Mouse (Mus musculus) heart, embryonic 15.5 days (tissue): ENCODE measurements around the gene Plcb4. TPM values are rescaled to one million over a fixed set of nuclear protein-coding genes. Genes with fewer than 3 reads are reported as not detected.
"Not testable (repeated sequence)": the region's sequence is repeated elsewhere in the genome, so short reads cannot be mapped to it uniquely, and the experiment has no call there.

Experiments used
- ATAC-seq: fragments of 200-750 bp; cut with Nextera tagmentation; replicated peaks from 2 replicates; pipeline ENCODE4 v1.8.0; 2017; ENCODE audit warnings: low read depth, moderate TSS enrichment; ENCODE audit not compliant: insufficient number of reproducible peaks, insufficient read depth, low FRiP score
- H3K27ac ChIP-seq: fragments of 300-500 bp; sonication (generic); 2 replicates; pipeline ENCODE4 v1.5.1; 2015; ENCODE audit warnings: mild to moderate bottlenecking, inconsistent platforms
- H3K27me3 ChIP-seq: fragments of 300-500 bp; sonication (generic); 2 replicates; pipeline ENCODE4 v1.6.1; 2015; ENCODE audit warnings: inconsistent platforms
- H3K36me3 ChIP-seq: fragments of 300-500 bp; sonication (generic); 2 replicates; pipeline ENCODE4 v1.6.1; 2015; ENCODE audit warnings: mild to moderate bottlenecking, inconsistent platforms
- H3K4me1 ChIP-seq: fragments of 300-500 bp; sonication (generic); replicated peaks from 2 replicates; pipeline ENCODE4 v1.6.1; 2015; ENCODE audit warnings: inconsistent platforms
- H3K4me2 ChIP-seq: fragments of 300-500 bp; sonication (generic); 2 replicates; pipeline ENCODE4 v1.6.1; 2015; ENCODE audit warnings: inconsistent platforms, mild to moderate bottlenecking, moderate library complexity
- H3K4me3 ChIP-seq: fragments of 300-500 bp; sonication (generic); 2 replicates; pipeline ENCODE4 v1.5.1; 2015; ENCODE audit warnings: mild to moderate bottlenecking, inconsistent platforms
- H3K9ac ChIP-seq: fragments of 300-500 bp; sonication (generic); 2 replicates; pipeline ENCODE4 v1.6.1; 2015; ENCODE audit warnings: mild to moderate bottlenecking, inconsistent platforms
- H3K9me3 ChIP-seq: fragments of 300-500 bp; sonication (generic); replicated peaks from 2 replicates; pipeline ENCODE4 v1.6.1; 2016; ENCODE audit warnings: inconsistent platforms
- whole genome bisulfite sequencing: fragments of 180-500 bp; shearing (Covaris S2); methylation state at CpG from one replicate; pipeline ENCODE4 v1.1.7; 2015; ENCODE audit warnings: mixed read lengths; 5-methylcytosine and 5-hydroxymethylcytosine counted together
- polyA plus RNA-seq: library from polyadenylated mRNA; unstranded; fragments of >200 nt; fragmentation: Nextera tagmentation; extraction: Ambion mirVana; gene quantifications from 2 replicates; pipeline ENCODE4 v1.2.1, GENCODE M21; 2015

Plcb4 gene
- polyA plus RNA-seq, 1 experiment from 2014 or later = 38.8 TPM

DNA sequence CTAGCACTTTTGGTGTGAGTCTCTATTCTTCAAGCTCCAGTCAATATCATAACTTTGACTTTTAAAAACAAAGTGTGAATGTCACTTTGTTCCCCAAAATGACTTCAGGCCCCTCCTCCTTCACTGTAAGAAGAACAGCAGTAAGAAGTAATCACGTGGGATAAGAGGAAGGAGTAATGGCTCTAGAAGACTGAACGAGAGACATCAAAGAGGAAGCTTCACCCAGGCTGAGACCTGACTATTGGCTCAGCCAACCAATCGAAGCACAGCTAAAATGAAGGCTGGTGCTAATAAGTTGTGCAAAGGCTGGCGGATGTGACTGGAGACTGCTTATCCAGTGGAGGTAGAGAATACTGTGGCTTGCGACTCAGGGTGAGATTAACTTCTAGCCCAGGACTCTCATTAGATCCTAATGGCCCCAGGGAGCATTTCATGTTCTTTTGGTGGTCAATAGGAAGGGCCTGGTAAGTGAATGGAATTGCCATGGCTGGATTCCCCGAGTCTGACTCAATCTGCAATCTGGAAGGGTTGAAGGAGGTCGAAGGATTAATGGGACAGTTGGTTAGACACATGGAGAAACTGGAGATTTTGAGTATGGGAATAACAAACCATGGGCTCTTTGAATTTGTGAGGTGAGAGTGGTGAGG, 225.8 kb downstream of the Plcb4 start:
- Histone ChIP-seq H3K36me3 (no peaks in the 10 kb centered on the region), H3K27ac (no peak overlapping the region), H3K4me2 (no peak overlapping the region), H3K9me3 (no peaks in the 10 kb centered on the region), H3K4me3 (no peak overlapping the region), H3K4me1 (peaks cover 34% of the 10 kb centered on the region), H3K27me3 (no peaks in the 10 kb centered on the region), H3K9ac (no peak overlapping the region)
- 80% methylated on average over 7 of the region's 7 CpGs for WGBS
- ATAC-seq = no peak

GRCm38 (mm10) chr2:135885607-135886006, 226.8 kb downstream of the Plcb4 start:
- no peak for ATAC-seq
- Histone ChIP-seq H3K4me1 (peaks cover 25% of the 10 kb centered on the region), H3K36me3 (no peaks in the 10 kb centered on the region), H3K27me3 (no peaks in the 10 kb centered on the region), H3K4me2 (no peak overlapping the region), H3K4me3 (no peak overlapping the region), H3K9me3 (no peaks in the 10 kb centered on the region), H3K9ac (no peak overlapping the region), H3K27ac (no peak overlapping the region)
- WGBS = 41% methylated on average over 6 of the region's 6 CpGs

- no peak for ATAC-seq
- whole genome bisulfite sequencing = 66% methylated on average over 9 of the region's 9 CpGs
These were observed 227.4 kb downstream of the Plcb4 start for GRCm38 (mm10) chr2:135886081-135886679.

GRCm38 (mm10) chr2:135887805-135888204, 229.0 kb downstream of the Plcb4 start:
- Histone ChIP-seq H3K27ac (no peak overlapping the region), H3K27me3 (no peaks in the 10 kb centered on the region), H3K4me3 (no peak overlapping the region), H3K4me1 (peaks cover 25% of the 10 kb centered on the region), H3K9ac (no peak overlapping the region), H3K9me3 (no peaks in the 10 kb centered on the region), H3K4me2 (no peak overlapping the region), H3K36me3 (no peaks in the 10 kb centered on the region)
- no peak for ATAC-seq
- WGBS = 58% methylated on average over 2 of the region's 2 CpGs

More at GRCm38 (mm10) chr2:135886081-135886679, 227.4 kb downstream of the Plcb4 start:
- no peak overlapping the region for H3K4me3 ChIP-seq
- H3K27ac ChIP-seq = no peak overlapping the region
- no peaks in the 10 kb centered on the region for H3K9me3 ChIP-seq
- no peaks in the 10 kb centered on the region for H3K27me3 ChIP-seq
- H3K4me2 ChIP-seq = no peak overlapping the region
- peaks cover 25% of the 10 kb centered on the region for H3K4me1 ChIP-seq
- no peaks in the 10 kb centered on the region for H3K36me3 ChIP-seq
- no peak overlapping the region for H3K9ac ChIP-seq

DNA sequence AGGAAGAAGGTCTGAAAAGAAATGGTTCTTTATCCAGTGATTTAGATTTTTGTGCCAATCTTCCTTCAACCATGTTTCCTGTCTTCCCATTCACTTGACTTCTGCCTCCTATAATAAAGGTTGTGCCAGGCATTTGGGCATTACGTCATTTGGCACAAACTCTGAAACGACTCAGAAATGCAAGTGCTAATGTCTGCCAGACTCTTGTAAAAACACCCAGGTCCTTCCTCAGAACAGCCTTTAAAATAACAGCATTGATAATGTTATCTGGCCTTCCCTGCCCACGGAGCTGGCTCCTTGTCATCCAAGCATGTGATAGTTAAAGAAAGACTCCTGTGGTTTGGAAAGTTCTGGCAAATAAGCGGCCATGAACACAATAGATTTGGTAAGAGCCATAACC, 229.4 kb downstream of the Plcb4 start:
- Histone ChIP-seq H3K36me3 (no peaks in the 10 kb centered on the region), H3K27me3 (no peaks in the 10 kb centered on the region), H3K9ac (no peak overlapping the region), H3K27ac (peak overlapping the region; percentile 23), H3K4me3 (no peak overlapping the region), H3K9me3 (no peaks in the 10 kb centered on the region), H3K4me1 (peaks cover 25% of the 10 kb centered on the region), H3K4me2 (no peak overlapping the region)
- peak; percentile 41; the same call in 1 of the 2 replicates for ATAC-seq
- WGBS = 24% methylated on average over 4 of the region's 4 CpGs

- H3K4me3 ChIP-seq = no peak overlapping the region
- H3K4me2 ChIP-seq = no peak overlapping the region
- no peaks in the 10 kb centered on the region for H3K27me3 ChIP-seq
- H3K36me3 ChIP-seq = no peaks in the 10 kb centered on the region
- H3K4me1 ChIP-seq = peaks cover 29% of the 10 kb centered on the region
- ATAC-seq = no peak
- WGBS = 82% methylated on average over 10 of the region's 10 CpGs
- peak overlapping the region; percentile 23 for H3K27ac ChIP-seq
- H3K9me3 ChIP-seq = no peaks in the 10 kb centered on the region
- H3K9ac ChIP-seq = no peak overlapping the region
These were observed 230.0 kb downstream of the Plcb4 start for GRCm38 (mm10) chr2:135888767-135889166.

DNA sequence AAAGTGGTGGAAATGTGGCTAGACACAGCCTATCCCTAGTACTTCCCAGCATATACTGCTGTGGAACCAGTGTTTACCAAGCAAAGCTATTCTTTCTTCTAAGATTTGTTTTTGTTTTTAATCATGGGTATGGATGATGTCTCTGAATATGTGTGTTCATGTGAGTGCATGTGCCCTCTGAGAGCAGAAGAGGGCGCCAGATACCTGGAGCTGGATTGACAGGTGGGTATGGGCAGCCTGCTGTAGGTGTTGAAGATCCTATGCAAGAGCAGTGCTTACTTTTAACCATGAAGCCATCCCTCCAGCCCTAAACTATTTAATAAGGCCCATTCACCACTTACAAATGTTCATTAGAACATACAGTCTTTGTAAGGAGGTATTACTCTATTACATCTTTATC, 231.3 kb downstream of the Plcb4 start:
- no peaks in the 10 kb centered on the region for H3K27me3 ChIP-seq
- no peak overlapping the region for H3K4me3 ChIP-seq
- no peak for ATAC-seq
- H3K27ac ChIP-seq = no peak overlapping the region
- no peaks in the 10 kb centered on the region for H3K36me3 ChIP-seq
- 89% methylated on average over 1 of the region's 1 CpGs for WGBS
- no peak overlapping the region for H3K9ac ChIP-seq
- H3K9me3 ChIP-seq = no peaks in the 10 kb centered on the region
- H3K4me1 ChIP-seq = peaks cover 33% of the 10 kb centered on the region
- H3K4me2 ChIP-seq = no peak overlapping the region

DNA sequence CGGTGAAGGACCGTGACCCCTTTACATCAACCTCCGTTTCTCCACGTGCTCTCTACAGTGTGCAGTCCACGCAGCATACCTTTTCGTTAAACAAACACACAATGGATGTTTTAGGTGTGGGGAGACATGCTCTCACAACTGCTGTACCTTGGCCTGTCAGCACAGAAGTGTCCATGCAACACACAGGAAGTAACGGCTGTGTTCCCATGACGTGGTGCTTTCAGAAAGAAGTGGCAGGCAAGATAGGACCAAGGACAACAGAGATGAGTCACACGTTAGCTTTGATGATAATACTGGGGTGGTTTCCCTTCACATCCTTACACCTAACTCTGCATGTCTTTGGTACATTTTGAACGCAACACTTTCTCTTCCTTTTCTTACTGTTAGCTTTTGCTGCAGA, 232.3 kb downstream of the Plcb4 start:
- no peak overlapping the region for H3K9ac ChIP-seq
- no peaks in the 10 kb centered on the region for H3K9me3 ChIP-seq
- 68% methylated on average over 10 of the region's 10 CpGs for WGBS
- H3K27ac ChIP-seq = no peak overlapping the region
- no peak for ATAC-seq
- H3K4me1 ChIP-seq = peaks cover 33% of the 10 kb centered on the region
- no peak overlapping the region for H3K4me2 ChIP-seq
- no peaks in the 10 kb centered on the region for H3K36me3 ChIP-seq
- no peaks in the 10 kb centered on the region for H3K27me3 ChIP-seq
- H3K4me3 ChIP-seq = no peak overlapping the region

DNA sequence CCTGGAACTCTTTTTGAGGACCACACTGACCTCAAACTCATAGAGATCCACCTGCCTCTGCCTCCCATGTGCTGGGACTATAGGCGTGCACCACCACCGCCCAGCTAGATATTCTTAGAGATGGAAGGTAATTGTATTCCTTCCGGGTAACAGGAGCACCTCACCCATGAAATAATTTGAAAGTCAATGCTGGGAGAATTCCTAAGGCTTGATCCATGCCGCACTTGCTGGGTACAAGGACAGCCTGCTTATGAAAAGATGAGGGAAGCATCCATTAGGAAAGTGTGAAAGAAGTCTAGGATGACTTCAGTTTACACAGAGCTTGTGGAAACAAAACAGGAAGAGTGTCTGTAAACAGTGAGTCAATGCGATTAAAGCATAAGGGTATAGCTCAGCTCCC, 232.9 kb downstream of the Plcb4 start:
- H3K4me2 ChIP-seq = no peak overlapping the region
- no peaks in the 10 kb centered on the region for H3K36me3 ChIP-seq
- no peak for ATAC-seq
- H3K9me3 ChIP-seq = no peaks in the 10 kb centered on the region
- WGBS = 88% methylated on average over 5 of the region's 5 CpGs
- no peak overlapping the region for H3K27ac ChIP-seq
- H3K27me3 ChIP-seq = no peaks in the 10 kb centered on the region
- no peak overlapping the region for H3K9ac ChIP-seq
- H3K4me1 ChIP-seq = peaks cover 30% of the 10 kb centered on the region
- H3K4me3 ChIP-seq = no peak overlapping the region

DNA sequence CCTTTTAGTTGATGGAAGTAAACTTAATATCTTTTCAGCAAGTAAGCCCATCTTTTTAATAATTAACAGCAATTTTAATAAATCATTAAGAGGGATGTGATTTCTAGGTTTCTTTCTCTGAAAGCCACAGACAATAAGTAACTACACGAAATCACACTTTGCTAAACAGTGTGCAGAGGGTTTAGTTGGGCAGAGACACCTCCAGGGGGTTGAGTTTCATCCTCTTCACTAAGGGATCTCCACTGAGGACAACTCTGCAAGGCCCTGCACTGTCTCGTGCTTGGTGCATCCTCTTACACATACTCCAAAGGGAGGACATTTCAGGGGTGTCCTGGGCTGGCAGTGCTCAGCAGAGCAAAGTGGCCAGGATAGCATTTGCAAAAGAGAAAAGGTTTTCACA, 235.8 kb downstream of the Plcb4 start:
- no peaks in the 10 kb centered on the region for H3K36me3 ChIP-seq
- H3K9ac ChIP-seq = no peak overlapping the region
- WGBS = 68% methylated on average over 2 of the region's 2 CpGs
- peaks cover 14% of the 10 kb centered on the region; the same call in 1 of the 2 replicates for H3K4me1 ChIP-seq
- no peak overlapping the region for H3K4me2 ChIP-seq
- H3K27ac ChIP-seq = peak overlapping the region; percentile 24; the same call in 1 of the 2 replicates
- H3K4me3 ChIP-seq = no peak overlapping the region
- H3K27me3 ChIP-seq = no peaks in the 10 kb centered on the region
- no peak for ATAC-seq
- H3K9me3 ChIP-seq = no peaks in the 10 kb centered on the region

DNA sequence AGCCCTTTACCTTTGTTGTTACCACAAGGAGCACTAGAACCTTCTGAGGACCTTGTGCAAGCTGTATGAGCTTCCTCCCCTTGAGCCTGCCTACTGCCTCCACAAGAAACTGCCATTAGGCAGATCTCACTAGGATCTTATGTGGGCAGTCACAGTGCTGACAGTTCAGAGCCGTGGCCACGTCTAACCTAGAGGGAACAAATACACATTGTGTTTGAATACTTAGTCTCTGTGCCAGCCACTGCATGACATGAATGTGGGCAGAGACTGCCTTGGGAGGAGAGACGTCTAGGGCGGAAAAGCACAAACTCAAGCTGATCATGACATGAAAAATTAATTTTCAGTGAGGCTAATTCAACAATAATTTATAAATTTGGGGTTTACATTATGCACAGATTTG, 239.2 kb downstream of the Plcb4 start:
- Histone ChIP-seq H3K4me1 (peaks cover 15% of the 10 kb centered on the region), H3K27ac (no peak overlapping the region), H3K9me3 (no peaks in the 10 kb centered on the region), H3K27me3 (no peaks in the 10 kb centered on the region), H3K36me3 (no peaks in the 10 kb centered on the region), H3K4me2 (no peak overlapping the region), H3K9ac (no peak overlapping the region), H3K4me3 (no peak overlapping the region)
- ATAC-seq = no peak
- 51% methylated on average over 4 of the region's 4 CpGs for WGBS

DNA sequence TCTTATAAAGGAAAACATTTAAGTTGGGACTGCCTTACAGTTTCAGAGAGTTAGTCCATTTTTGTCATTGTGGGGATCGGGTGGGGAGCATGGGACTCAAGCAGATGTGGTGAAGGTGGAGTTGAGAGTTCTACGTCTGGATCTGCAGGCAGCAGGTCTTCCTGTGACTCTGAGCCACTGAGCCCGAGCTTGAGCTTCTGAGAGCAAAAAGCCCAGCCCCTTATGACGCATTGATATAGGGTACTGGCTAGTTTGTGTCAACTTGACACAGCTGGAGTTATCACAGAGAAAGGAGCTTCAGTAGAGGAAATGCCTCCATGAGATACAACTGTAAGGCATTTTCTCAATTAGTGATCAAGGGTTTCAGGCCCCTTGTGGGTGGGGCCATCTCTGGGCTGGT, 241.1 kb downstream of the Plcb4 start:
- H3K36me3 ChIP-seq, H3K9me3 ChIP-seq, H3K27ac ChIP-seq, H3K4me3 ChIP-seq, H3K27me3 ChIP-seq, H3K9ac ChIP-seq, H3K4me2 ChIP-seq, ATAC-seq: not testable (repeated sequence)
- H3K4me1 ChIP-seq = peaks cover 12% of the 10 kb centered on the region
- 73% methylated on average over 4 of the region's 4 CpGs for WGBS
